Mouse (Mus musculus) MEL (cell line): ENCODE data around the gene Kcnn1. TPM values are rescaled to one million over a fixed set of nuclear protein-coding genes. Genes with fewer than 3 reads are reported as not detected.

ENCODE experiments used
- DNase-seq: peaks from one replicate; pipeline ENCODE4 v3.0.0; 2011; ENCODE audit warnings: low read depth, low spot score
- H3K27ac ChIP-seq: 2 replicates; pipeline ENCODE4 v1.5.1; 2012; ENCODE audit warnings: low read depth, mild to moderate bottlenecking, control low read depth, low read length, moderate library complexity; ENCODE audit not compliant: control insufficient read depth
- H3K27me3 ChIP-seq, 2 experiments: fragments of 150-350 bp in 1 of 2; sonication (generic) in 1 of 2; 2 replicates each; pipeline ENCODE4 v1.6.1; 2012; ENCODE audit warnings: low read length in 2 of 2, mild to moderate bottlenecking in 2 of 2, improper control_type of control experiment in 1 of 2, moderate library complexity in 1 of 2; ENCODE audit not compliant: insufficient read depth in 2 of 2, control insufficient read depth in 1 of 2
- H3K36me3 ChIP-seq, 2 experiments: 2 replicates each; pipeline ENCODE4 v1.6.1; 2012 to 2014; ENCODE audit warnings: low read length in 2 of 2, improper control_type of control experiment in 1 of 2, inconsistent platforms in 1 of 2, mild to moderate bottlenecking in 1 of 2; ENCODE audit not compliant: insufficient read depth in 2 of 2, control insufficient read depth in 1 of 2
- H3K4me1 ChIP-seq, 2 experiments: fragments of 150-350 bp in 1 of 2; sonication (generic) in 1 of 2; 2 replicates each; pipeline ENCODE4 v1.6.1; 2012; ENCODE audit warnings: low read length in 2 of 2, improper control_type of control experiment in 1 of 2, mild to moderate bottlenecking in 1 of 2; ENCODE audit not compliant: insufficient read depth in 2 of 2, control insufficient read depth in 1 of 2
- H3K4me3 ChIP-seq, 2 experiments: fragments of 150-350 bp in 1 of 2; sonication (generic) in 1 of 2; 2 replicates each; pipeline ENCODE4 v1.5.1; 2012; ENCODE audit warnings: low read depth in 2 of 2, low read length in 2 of 2, mild to moderate bottlenecking in 2 of 2, moderate library complexity in 2 of 2, control low read depth in 1 of 2, improper control_type of control experiment in 1 of 2; ENCODE audit not compliant: control insufficient read depth in 1 of 2, insufficient read depth in 1 of 2
- H3K79me2 ChIP-seq: 2 replicates; pipeline ENCODE4 v1.6.1; 2012; ENCODE audit warnings: mild to moderate bottlenecking, low read length, moderate library complexity; ENCODE audit not compliant: control insufficient read depth, poor library complexity, insufficient read depth
- H3K9ac ChIP-seq: 2 replicates; pipeline ENCODE4 v1.6.1; 2012; ENCODE audit warnings: low read depth, mild to moderate bottlenecking, control low read depth, low read length, moderate library complexity; ENCODE audit not compliant: control insufficient read depth, poor library complexity, severe bottlenecking
- H3K9me3 ChIP-seq: fragments of 150-350 bp; sonication (generic); replicated peaks from 2 replicates; pipeline ENCODE4 v1.6.1; 2012; ENCODE audit warnings: mild to moderate bottlenecking, low read length, improper control_type of control experiment, moderate library complexity; ENCODE audit not compliant: insufficient read depth
- CHD2 ChIP-seq: IDR thresholded peaks from 2 replicates; pipeline ENCODE4 v1.6.1; 2011; ENCODE audit warnings: low read length, improper control_type of control experiment
- CTCF ChIP-seq, 3 experiments: IDR thresholded peaks in 2 of 3; conservative IDR thresholded peaks in 1 of 3; 2 replicates each; pipeline ENCODE4 v1.5.1; 2011 to 2012; ENCODE audit warnings: low read length in 3 of 3, low read depth in 2 of 3, mild to moderate bottlenecking in 2 of 3, improper control_type of control experiment in 1 of 3, inconsistent platforms in 1 of 3, mixed read lengths in 1 of 3, moderate library complexity in 1 of 3; ENCODE audit not compliant: control insufficient read depth in 1 of 3, insufficient read depth in 1 of 3, poor library complexity in 1 of 3, severe bottlenecking in 1 of 3
- ELF1 ChIP-seq: IDR thresholded peaks from 2 replicates; pipeline ENCODE4 v1.6.1; 2014; ENCODE audit warnings: low read depth, mild to moderate bottlenecking, inconsistent platforms, low read length, improper control_type of control experiment, moderate library complexity
- ETS1 ChIP-seq: IDR thresholded peaks from 2 replicates; pipeline ENCODE4 v1.6.1; 2012; ENCODE audit warnings: low read depth, mild to moderate bottlenecking, inconsistent platforms, low read length, improper control_type of control experiment, moderate library complexity
- GABPA ChIP-seq: IDR thresholded peaks from 2 replicates; pipeline ENCODE4 v1.6.1; 2012; ENCODE audit warnings: low read depth, mild to moderate bottlenecking, inconsistent platforms, low read length, improper control_type of control experiment, moderate library complexity
- GATA1 ChIP-seq: IDR thresholded peaks from 2 replicates; pipeline ENCODE4 v1.6.1; 2011; ENCODE audit warnings: low read depth, low read length, improper control_type of control experiment
- HCFC1 ChIP-seq: IDR thresholded peaks from 2 replicates; pipeline ENCODE4 v1.6.1; 2012; ENCODE audit warnings: low read depth, mild to moderate bottlenecking, inconsistent platforms, low read length, improper control_type of control experiment, moderate library complexity
- JUND ChIP-seq: IDR thresholded peaks from 2 replicates; pipeline ENCODE4 v1.6.1; 2011; ENCODE audit warnings: low read depth, mild to moderate bottlenecking, improper control_type of control experiment, low read length
- KAT2A ChIP-seq: conservative IDR thresholded peaks from 2 replicates; pipeline ENCODE4 v1.6.1; 2012; ENCODE audit warnings: low read depth, low read length, improper control_type of control experiment, inconsistent platforms
- MAZ ChIP-seq: IDR thresholded peaks from 2 replicates; pipeline ENCODE4 v1.6.1; 2012; ENCODE audit warnings: low read depth, mild to moderate bottlenecking, inconsistent platforms, low read length, improper control_type of control experiment
- MXI1 ChIP-seq: IDR thresholded peaks from 2 replicates; pipeline ENCODE4 v1.6.1; 2011; ENCODE audit warnings: mild to moderate bottlenecking, low read depth, low read length, improper control_type of control experiment
- MYB ChIP-seq: IDR thresholded peaks from 2 replicates; pipeline ENCODE4 v1.6.1; 2011; ENCODE audit warnings: mild to moderate bottlenecking, low read depth, low read length, improper control_type of control experiment
- MYC ChIP-seq: IDR thresholded peaks from 2 replicates; pipeline ENCODE4 v1.6.1; 2011; ENCODE audit warnings: low read depth, mild to moderate bottlenecking, low read length, improper control_type of control experiment, moderate library complexity
- NELFE ChIP-seq: IDR thresholded peaks from 2 replicates; pipeline ENCODE4 v1.6.1; 2011; ENCODE audit warnings: low read depth, low read length, improper control_type of control experiment
- POLR2A ChIP-seq, 2 experiments: IDR thresholded peaks; 2 replicates each; pipeline ENCODE4 v1.6.1; 2011 to 2012; ENCODE audit warnings: low read length in 2 of 2, mild to moderate bottlenecking in 2 of 2, control low read depth in 1 of 2, improper control_type of control experiment in 1 of 2, low read depth in 1 of 2, moderate library complexity in 1 of 2; ENCODE audit not compliant: control insufficient read depth in 1 of 2, insufficient read depth in 1 of 2, poor library complexity in 1 of 2
- POLR2AphosphoS2 ChIP-seq: IDR thresholded peaks from 2 replicates; pipeline ENCODE4 v1.6.1; 2011; ENCODE audit warnings: low read length, improper control_type of control experiment
- POLR2AphosphoS5 ChIP-seq: IDR thresholded peaks from 2 replicates; pipeline ENCODE4 v1.6.1; 2012; ENCODE audit warnings: low read depth, borderline replicate concordance, mild to moderate bottlenecking, inconsistent platforms, low read length, moderate library complexity, mixed read lengths
- RCOR1 ChIP-seq: IDR thresholded peaks from 2 replicates; pipeline ENCODE4 v1.6.1; 2012; ENCODE audit warnings: low read depth, mild to moderate bottlenecking, inconsistent platforms, low read length, improper control_type of control experiment
- SIN3A ChIP-seq: IDR thresholded peaks from 2 replicates; pipeline ENCODE4 v1.6.1; 2012; ENCODE audit warnings: low read length, improper control_type of control experiment, inconsistent platforms
- SMC3 ChIP-seq: IDR thresholded peaks from 2 replicates; pipeline ENCODE4 v1.6.1; 2011; ENCODE audit warnings: low read depth, low read length, improper control_type of control experiment
- TAL1 ChIP-seq: IDR thresholded peaks from 2 replicates; pipeline ENCODE4 v1.6.1; 2012; ENCODE audit warnings: mild to moderate bottlenecking, inconsistent platforms, low read length, moderate library complexity, mixed read lengths
- USF1 ChIP-seq: IDR thresholded peaks from 2 replicates; pipeline ENCODE4 v1.6.1; 2014; ENCODE audit warnings: low read depth, mild to moderate bottlenecking, inconsistent platforms, low read length, improper control_type of control experiment, moderate library complexity
- ZKSCAN1 ChIP-seq: IDR thresholded peaks from 2 replicates; pipeline ENCODE4 v1.6.1; 2012; ENCODE audit warnings: low read depth, mild to moderate bottlenecking, inconsistent platforms, low read length, improper control_type of control experiment, moderate library complexity
- ZMIZ1 ChIP-seq: IDR thresholded peaks from 2 replicates; pipeline ENCODE4 v1.6.1; 2012; ENCODE audit warnings: low read depth, mild to moderate bottlenecking, inconsistent platforms, low read length, improper control_type of control experiment, moderate library complexity
- polyA plus RNA-seq, 2 experiments: library from polyadenylated mRNA; stranded (reverse) in 1 of 2; unstranded in 1 of 2; fragments of >175 nt in 1 of 2; fragments of >200 nt in 1 of 2; gene quantifications; 2 replicates each; pipeline versions ENCODE4 v1.2.1 to v1.2.4; 2012; ENCODE audit warnings: low replicate concordance in 2 of 2, low read depth in 1 of 2; ENCODE audit not compliant: insufficient read length in 2 of 2, insufficient read depth in 1 of 2, missing spikeins in 1 of 2
- total RNA-seq: library from RNA; depleted of rRNA; stranded (reverse); fragments of 300-350 nt; gene quantifications from 2 replicates; pipeline ENCODE4 v1.2.3, GENCODE M21; 2012

Gene Kcnn1
- total and polyA plus RNA-seq, 3 experiments, result 8.9 to 10.7 TPM; not detected in 1

- TF ChIP-seq CTCF (IDR thresholded peaks at IDR 0.05 in 2 of 3, conservative IDR thresholded peaks at IDR 0.05 in 1 of 3; ENCODE audit: control insufficient read depth in 1 of 3, insufficient read depth in 1 of 3, low read depth in 2 of 3, low read length in 3 of 3, poor library complexity in 1 of 3, severe bottlenecking in 1 of 3), result no peak
- peak; percentile 63 for TF ChIP-seq SIN3A
- TF ChIP-seq TAL1, result no peak
- peak; percentile 62 for TF ChIP-seq NELFE
- TF ChIP-seq POLR2AphosphoS2, result peak; percentile 55; the same call in 1 of the 2 replicates
- TF ChIP-seq, all 39 proteins: peak for 13
Measured at GRCm38 (mm10) chr8:70905831-70906736, 43.0 kb upstream of the Kcnn1 start, which contains the start of gene Map1s (continued).

- no peaks in the 10 kb centered on the region for H3K9me3 ChIP-seq
Measured at GRCm38 (mm10) chr8:70905463-70905830, 42.4 kb upstream of the Kcnn1 start.

GRCm38 (mm10) chr8:70904532-70904931 is 41.5 kb upstream of the Kcnn1 start:
- peak overlapping the region; percentile 92 for H3K9ac ChIP-seq
- H3K27me3 ChIP-seq, result no peaks in the 10 kb centered on the region
- H3K79me2 ChIP-seq, result peaks cover 25% of the 10 kb centered on the region
- H3K9me3 ChIP-seq, result no peaks in the 10 kb centered on the region
- peaks cover 0 to 32% of the 10 kb centered on the region in 2 experiments; a peak in 3 of 4 replicates for H3K4me1 ChIP-seq
- peak overlapping the region; percentile 51 for H3K27ac ChIP-seq
- peak; percentile 79 for DNase-seq
- peaks cover 0 to 16% of the 10 kb centered on the region in 2 experiments; a peak in 2 of 4 replicates for H3K36me3 ChIP-seq
- no peak overlapping the region for H3K4me3 ChIP-seq
- TF ChIP-seq POLR2A (IDR thresholded peaks at IDR 0.05; ENCODE audit: control insufficient read depth in 1 of 2, insufficient read depth in 1 of 2, low read depth in 1 of 2, low read length in 2 of 2, poor library complexity in 1 of 2), result peak in 1 of 2 experiments; percentile 56; a peak in 2 of 4 replicates
- no peak for TF ChIP-seq JUND
- no peak for TF ChIP-seq RCOR1
- TF ChIP-seq NELFE, result no peak
- TF ChIP-seq KAT2A, result no peak
- TF ChIP-seq POLR2AphosphoS5, result no peak
- TF ChIP-seq MXI1, result no peak
- peak; percentile 49; the same call in 1 of the 2 replicates for TF ChIP-seq SIN3A
- no peak for TF ChIP-seq SMC3
- no peak for TF ChIP-seq CTCF (IDR thresholded peaks at IDR 0.05 in 2 of 3, conservative IDR thresholded peaks at IDR 0.05 in 1 of 3; ENCODE audit: control insufficient read depth in 1 of 3, insufficient read depth in 1 of 3, low read depth in 2 of 3, low read length in 3 of 3, poor library complexity in 1 of 3, severe bottlenecking in 1 of 3)
- TF ChIP-seq ZMIZ1, result no peak
- no peak for TF ChIP-seq CHD2
- TF ChIP-seq MYC, result no peak; the same call in 1 of the 2 replicates
- TF ChIP-seq GABPA, result no peak
- no peak for TF ChIP-seq GATA1
- no peak for TF ChIP-seq USF1
- TF ChIP-seq ETS1, result no peak
- TF ChIP-seq HCFC1, result peak; percentile 52; the same call in 1 of the 2 replicates
- TF ChIP-seq ELF1, result peak; percentile 59; the same call in 1 of the 2 replicates
- no peak for TF ChIP-seq ZKSCAN1
- no peak for TF ChIP-seq MAZ

More at GRCm38 (mm10) chr8:70905463-70905830, 42.4 kb upstream of the Kcnn1 start:
- H3K36me3 ChIP-seq, result peaks cover 0 to 16% of the 10 kb centered on the region in 2 experiments; a peak in 2 of 4 replicates
- peak overlapping the region; percentile 78 to 80 for H3K4me3 ChIP-seq
- peaks cover 26% of the 10 kb centered on the region for H3K79me2 ChIP-seq
- no peaks in the 10 kb centered on the region for H3K27me3 ChIP-seq
- peak overlapping the region; percentile 51 for H3K27ac ChIP-seq
- DNase-seq, result no peak
- no peak for TF ChIP-seq POLR2A (IDR thresholded peaks at IDR 0.05; ENCODE audit: control insufficient read depth in 1 of 2, insufficient read depth in 1 of 2, low read depth in 1 of 2, low read length in 2 of 2, poor library complexity in 1 of 2)
- TF ChIP-seq JUND, result no peak
- TF ChIP-seq MYB, result no peak
- TF ChIP-seq ZKSCAN1, result no peak
- TF ChIP-seq POLR2AphosphoS5, result no peak
- TF ChIP-seq HCFC1, result no peak
- no peak for TF ChIP-seq MYC
- TF ChIP-seq RCOR1, result no peak
- TF ChIP-seq CTCF (IDR thresholded peaks at IDR 0.05 in 2 of 3, conservative IDR thresholded peaks at IDR 0.05 in 1 of 3; ENCODE audit: control insufficient read depth in 1 of 3, insufficient read depth in 1 of 3, low read depth in 2 of 3, low read length in 3 of 3, poor library complexity in 1 of 3, severe bottlenecking in 1 of 3), result no peak
- peaks cover 0 to 32% of the 10 kb centered on the region in 2 experiments; a peak in 3 of 4 replicates for H3K4me1 ChIP-seq
- peak overlapping the region; percentile 92 for H3K9ac ChIP-seq
